Mouse (Mus musculus) Muller cell, postnatal 12 days (primary cell): ENCODE results near the gene Ndufc1.
A peak's percentile ranks its signal among the peaks of the same experiment; 100 is the strongest.
"Not testable (repeated sequence)": the region's sequence is repeated elsewhere in the genome, so short reads cannot be mapped to it uniquely, and the experiment has no call there.

ENCODE experiments used
- DNase-seq: peaks from one replicate; pipeline ENCODE4 v3.0.0-alpha.2; 2015; ENCODE audit errors: inconsistent ontology term

Ndufc1 gene

GRCm38 (mm10) chr3:51396219-51397068, 12.3 kb downstream of the Ndufc1 start, which contains the start of gene Mgarp:
Gene Mgarp, minus strand, starts transcription at chr3:51396738.
- peak; percentile 91 for DNase-seq

- no peak for DNase-seq
These were observed 13.2 kb downstream of the Ndufc1 start for GRCm38 (mm10) chr3:51395461-51396145.

DNA sequence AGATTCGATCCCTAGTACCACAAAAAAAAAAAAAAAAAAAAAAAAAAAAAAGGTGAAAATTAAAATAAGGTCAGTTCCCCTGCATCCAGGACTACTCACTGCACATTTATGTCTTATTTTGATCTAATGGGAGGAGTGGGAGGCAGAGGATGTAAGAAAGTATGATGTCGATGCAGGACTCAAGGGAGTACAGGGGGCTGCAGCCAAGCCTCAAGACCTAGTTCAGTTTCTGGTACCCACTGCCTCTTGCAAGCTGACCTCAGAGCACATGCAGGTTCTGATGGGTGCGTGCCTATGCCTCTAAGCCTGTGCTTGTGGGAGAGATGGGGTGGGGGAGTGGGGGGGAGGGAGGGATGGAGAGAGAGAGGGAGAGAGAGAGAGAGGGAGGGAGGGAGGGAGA, 13.9 kb downstream of the Ndufc1 start:
- DNase-seq = no peak

DNA sequence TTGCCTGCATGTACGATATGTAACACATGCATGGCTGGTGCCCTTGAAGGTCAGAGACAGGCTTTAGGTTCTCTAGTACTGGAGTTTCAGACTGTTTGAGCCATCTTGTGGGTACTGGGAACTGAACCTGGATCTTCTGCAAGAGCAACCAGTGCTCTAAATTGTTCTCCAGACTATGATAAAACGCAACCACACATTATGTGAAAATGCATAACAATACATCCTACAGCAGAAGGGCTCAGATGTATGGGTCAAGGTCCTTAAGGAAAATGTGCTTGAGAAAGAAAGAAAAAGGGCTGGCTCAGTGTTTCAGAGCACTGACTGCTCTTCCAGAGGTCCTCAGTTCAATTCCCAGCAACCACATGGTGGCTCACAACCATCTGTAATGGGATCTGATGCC, 15.1 kb downstream of the Ndufc1 start:
- DNase-seq = no peak

DNA sequence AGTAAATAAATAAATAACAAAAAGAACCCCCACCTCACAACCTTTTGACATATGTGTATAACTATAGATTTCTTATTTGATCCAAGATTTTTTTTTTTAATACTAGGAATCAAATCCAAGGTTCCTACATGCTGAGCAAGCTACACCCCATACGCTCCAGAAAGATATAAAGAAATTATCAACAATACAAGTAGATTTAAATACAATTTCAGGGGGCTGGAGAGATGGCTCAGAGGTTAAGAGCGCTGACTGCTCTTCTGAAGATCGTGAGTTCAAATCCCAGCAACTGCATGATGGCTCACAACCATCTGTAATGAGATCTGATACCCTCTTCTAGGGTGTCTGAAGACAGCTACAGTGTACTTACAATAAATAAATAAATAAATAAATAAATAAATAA, 15.8 kb downstream of the Ndufc1 start:
- DNase-seq = not testable (repeated sequence)

- no peak for DNase-seq
These were observed 17.2 kb downstream of the Ndufc1 start for GRCm38 (mm10) chr3:51391591-51391990.

DNA sequence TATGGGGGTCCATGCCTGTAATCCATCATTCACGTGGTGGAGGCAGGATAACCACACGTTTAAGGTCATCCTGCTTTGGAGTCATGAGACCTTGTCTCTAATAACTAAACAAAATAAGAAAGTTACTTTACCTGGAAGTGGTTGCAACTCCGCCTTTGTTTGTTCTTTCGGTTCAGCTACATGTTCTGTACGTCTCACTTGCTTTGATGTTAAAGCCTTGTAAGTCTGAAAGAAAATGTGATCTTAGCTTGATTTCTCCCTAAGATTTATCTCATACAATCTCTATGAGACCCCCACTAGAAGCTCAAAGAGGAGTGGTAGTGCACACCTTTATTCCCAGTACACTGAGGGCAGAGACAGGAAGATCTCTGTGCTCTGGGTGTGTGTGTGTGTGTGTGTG, 17.7 kb downstream of the Ndufc1 start:
- no peak for DNase-seq

DNA sequence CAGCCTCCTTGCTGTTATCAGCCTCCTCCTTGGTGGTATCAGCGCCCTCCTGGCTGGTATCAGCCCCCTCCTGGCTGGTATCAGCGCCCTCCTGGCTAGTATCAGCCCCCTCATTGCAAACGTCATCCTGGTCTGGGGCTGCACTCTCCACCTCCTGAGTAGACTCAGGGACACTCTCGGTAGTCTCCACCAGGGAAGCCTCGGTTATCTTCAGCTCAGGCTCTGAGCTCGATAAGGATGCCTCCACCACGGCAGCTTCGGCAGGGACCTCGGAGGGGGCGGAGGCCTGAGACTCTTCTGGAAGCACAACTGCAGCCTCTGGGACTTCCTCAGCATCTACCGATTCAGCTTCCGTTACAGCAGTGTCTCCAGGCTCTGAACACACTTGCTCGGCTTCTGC, 19.9 kb downstream of the Ndufc1 start:
- DNase-seq = peak; percentile 56

- peak; percentile 73 for DNase-seq
These were observed 20.9 kb downstream of the Ndufc1 start for GRCm38 (mm10) chr3:51387868-51388381.

GRCm38 (mm10) chr3:51387134-51387451, 21.7 kb downstream of the Ndufc1 start:
- DNase-seq = peak; percentile 74

DNA sequence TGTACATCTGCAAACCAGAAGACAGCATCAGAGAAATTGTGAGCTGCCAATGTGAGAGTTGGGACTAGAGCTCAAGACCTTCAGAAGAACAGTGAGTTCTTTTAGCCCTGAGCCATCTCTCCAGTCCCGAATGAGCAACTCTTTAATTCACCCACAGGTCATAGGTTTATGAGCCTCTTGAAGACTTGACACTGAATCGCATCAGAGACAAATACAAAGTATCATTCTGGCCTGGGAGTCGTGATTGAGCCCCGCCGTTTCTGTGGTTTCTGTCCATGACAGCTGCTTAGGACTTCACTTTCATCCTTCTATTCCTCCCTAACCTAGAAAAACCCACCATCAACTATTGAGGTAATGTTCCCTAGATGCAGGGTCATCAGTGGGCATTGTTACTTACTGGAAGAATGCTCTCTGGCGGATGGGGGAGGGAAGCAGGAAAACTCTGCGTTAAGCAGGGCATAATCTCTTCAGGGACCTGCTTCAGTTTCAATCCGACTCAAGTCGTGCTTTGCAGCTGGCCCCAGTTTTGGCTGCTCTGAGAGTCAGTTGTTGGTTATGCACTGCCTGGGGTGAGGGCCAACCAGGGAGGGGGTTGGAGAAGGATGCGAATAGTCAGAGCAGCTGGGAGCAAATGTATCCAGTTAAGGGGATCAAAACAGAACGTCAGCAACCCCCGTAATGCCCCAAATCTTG, 22.2 kb downstream of the Ndufc1 start:
- peak; percentile 86 for DNase-seq

DNA sequence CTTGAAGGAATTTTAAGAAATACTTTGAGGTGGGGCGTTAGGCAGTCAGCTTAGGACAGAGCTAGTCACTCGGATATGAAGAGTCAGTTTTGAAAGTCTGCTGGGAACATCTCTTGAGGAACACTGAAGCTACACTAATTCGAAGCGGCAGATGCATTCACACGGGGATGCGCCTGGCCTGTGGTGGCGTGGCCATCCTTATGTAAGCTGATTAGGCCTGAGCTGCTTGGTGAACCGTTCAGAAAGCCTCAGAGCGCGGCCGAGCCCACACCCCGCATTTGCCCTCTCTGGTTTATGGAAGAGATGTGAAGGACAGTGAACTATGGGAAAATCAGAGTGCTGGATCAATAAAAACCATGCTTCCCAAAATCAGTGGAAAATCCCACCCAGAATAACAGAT, 25.4 kb downstream of the Ndufc1 start:
- peak; percentile 94 for DNase-seq

GRCm38 (mm10) chr3:51380660-51381014, 28.2 kb downstream of the Ndufc1 start:
- no peak for DNase-seq

GRCm38 (mm10) chr3:51379786-51380659, 28.8 kb downstream of the Ndufc1 start:
- peak; percentile 59 for DNase-seq

DNA sequence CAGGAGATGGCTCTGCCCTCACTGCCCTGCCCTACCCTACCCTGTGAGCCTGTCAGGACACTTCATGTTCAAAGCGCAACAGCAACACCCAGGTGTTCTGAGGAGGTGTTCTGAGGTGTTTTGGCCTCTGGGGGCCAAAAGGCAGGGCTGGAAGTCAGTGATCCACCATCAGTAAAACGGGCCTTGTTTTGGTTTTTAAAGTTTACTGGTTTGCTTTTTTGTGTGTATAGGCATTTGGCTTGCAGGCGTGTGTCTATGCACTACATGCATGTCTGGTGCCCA, 30.2 kb downstream of the Ndufc1 start:
- DNase-seq = no peak

DNA sequence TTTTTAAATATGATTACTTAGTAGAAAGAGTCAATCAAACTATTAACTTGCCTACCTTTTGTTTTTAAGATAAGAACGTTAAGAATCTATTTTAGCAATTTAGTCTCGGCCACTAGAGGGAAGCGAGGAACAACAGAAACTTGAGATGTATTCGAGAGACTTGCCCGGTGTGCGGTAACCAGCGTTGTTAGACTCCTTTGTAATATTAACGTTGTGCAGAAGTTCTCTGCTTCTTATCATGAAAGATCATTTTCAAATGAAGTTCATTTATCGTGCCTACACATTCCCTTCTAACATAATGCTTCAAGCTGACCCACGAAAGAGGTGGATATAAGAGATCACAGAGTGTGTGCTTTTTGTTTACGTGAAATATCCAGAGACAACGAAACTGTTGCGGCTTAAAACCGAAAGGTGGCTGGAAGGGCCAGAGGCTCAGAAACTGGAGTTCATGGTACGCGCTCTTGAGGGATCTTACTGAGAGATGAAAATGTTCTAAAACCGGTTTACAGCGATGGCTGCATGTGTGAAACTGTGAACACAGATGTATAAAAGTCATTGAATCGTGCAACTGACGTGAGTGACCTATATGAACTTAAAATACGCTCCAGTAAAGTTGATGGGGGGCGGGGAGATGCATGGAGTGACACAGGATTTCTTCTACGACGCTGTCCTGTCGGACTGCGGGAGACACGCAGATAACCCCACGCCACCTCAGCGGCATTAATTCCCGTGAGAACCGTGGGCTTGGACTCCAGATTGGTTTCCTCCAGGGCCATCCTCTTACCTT, 30.7 kb downstream of the Ndufc1 start:
- DNase-seq = peak; percentile 58

DNA sequence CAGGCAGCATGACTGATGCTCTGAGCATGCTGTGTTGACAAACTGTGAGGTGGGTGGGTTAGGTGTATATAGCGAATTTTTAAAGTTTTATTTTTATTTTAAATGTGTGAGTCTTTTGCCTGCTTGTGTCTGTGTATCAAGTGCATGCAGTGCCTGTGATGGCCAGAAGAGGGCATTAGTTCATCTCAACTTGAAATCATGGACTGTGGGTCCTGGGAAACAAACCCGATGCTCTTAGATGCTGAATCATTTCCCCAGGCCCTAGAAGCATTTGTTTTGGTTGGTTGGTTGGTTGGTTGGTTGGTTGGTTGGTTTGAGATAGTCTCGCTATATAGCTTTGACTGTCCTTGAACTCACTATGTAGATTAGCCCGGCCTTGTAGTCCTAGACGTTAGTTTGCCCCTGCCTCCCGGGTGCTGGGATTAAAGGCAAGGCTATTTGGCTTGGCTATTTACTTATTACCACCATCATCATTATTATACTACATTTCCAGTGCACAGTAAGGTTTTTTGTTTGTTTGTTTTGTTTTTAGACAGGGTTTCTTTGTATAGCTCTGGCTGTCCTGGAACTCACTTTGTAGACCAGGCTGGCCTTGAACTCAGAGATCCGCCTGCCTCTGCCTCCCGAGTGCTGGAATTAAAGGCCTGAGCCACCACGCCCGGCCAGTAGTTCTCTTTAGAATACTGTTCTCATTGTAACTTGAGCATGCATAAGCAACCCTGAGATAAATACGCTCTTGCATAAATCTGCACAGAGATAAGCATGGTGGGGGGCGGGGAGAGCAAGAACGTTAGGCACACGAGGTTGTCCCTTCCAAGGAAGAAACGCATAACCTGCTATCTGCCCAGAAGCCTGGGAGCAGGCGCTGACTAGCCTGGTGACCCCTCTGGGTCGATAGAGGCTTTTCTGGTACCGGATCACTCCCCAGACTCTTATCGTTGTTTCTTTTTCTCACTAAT, 33.2 kb downstream of the Ndufc1 start:
- DNase-seq = peak; percentile 36

DNA sequence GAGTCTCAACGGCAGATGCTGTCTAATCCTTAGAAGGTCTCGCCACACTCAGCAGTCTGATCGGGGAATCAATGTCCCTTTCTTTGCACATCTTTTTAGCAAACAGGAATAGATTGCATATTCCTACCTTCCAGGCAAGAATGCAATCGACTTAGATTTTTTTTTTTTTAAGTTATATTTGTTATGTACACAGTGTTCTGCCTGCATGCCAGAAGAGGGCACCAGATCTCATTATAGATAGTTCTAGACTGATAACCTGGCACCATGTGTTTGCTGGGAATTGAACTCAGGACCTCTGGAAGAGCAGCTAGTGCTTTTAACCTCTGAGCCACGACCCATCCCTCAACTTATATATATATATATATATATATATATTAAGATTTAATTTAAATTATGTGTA, 35.2 kb downstream of the Ndufc1 start:
- no peak for DNase-seq

DNA sequence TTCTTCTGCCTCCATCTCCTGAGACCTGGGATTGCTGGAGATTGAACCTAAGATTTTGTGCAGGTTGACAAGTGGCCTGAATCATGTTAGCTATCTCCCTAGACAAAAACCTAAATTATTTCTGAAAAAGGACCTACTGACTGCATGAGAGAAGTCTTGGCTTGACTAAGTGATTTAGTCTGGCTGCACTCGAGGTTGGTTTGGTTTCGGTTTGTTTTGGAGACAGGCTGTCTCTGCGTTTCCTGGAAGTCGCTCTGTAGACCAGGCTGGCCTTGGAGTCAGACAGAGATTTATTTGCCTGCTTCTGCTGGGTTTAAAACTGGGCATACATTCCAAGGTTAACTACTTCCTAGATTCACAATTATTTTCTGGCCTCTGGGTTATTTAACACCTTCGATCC, 35.9 kb downstream of the Ndufc1 start:
- DNase-seq = no peak

GRCm38 (mm10) chr3:51371826-51372225, 37.0 kb downstream of the Ndufc1 start:
- DNase-seq = no peak
